Mouse (Mus musculus): ENCODE results near the gene Isoc2a. TPM values are rescaled to one million over a fixed set of nuclear protein-coding genes. Genes with fewer than 3 reads are reported as not detected.
"Not testable (repeated sequence)": the region's sequence is repeated elsewhere in the genome, so short reads cannot be mapped to it uniquely, and the experiment has no call there.

Gene Isoc2a
- polyA plus RNA-seq, 1 experiment from 2014 or later: 0.53 TPM

DNA sequence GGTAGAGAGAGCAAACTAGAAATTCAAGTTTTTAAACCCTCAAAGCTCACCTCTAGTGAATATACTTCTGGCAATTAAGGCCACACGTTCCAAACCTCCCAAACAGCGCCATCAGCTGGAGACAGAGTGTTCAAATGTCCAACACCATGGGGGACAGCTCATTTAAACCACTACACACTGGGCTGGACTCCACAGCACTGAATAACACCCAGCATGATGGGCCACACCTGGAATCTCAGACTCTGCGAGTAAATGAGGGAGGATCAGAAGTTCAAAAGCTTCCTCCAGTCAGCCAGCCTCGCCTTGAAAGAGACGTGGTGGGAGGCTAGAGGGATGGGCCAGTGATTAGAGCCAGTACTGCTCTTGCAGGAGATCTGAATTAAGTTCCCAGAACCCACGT lies 6.8 kb upstream of the Isoc2a start, which contains the start of gene Isoc2b:
TSS of gene Isoc2b (minus strand) at position 126 of the 400 bp plus-strand sequence.
- Histone ChIP-seq H3K4me1 (ENCODE audit: insufficient read depth, low read depth, low read length) (peaks cover 4% of the 10 kb centered on the region; the same call in 1 of the 2 replicates), H3K4me2 (replicated peaks; ENCODE audit: low read depth, low read length) (no peak within 1 kb of the TSS), H3K4me3 (ENCODE audit: low read depth, low read length) (no peak within 1 kb of the TSS), H3K27me3 (replicated peaks; ENCODE audit: insufficient read depth, low read length) (no peaks in the 10 kb centered on the region), H3K36me3 (ENCODE audit: insufficient read depth, low read length) (no peaks in the 10 kb centered on the region), H3K9me3 (ENCODE audit: low read length) (no peaks in the 10 kb centered on the region), H3K9ac (replicated peaks; ENCODE audit: low read depth) (no peak within 1 kb of the TSS), H3K27ac (ENCODE audit: low read length) (no peak within 1 kb of the TSS)
- ATAC-seq (no peak), DNase-seq (ENCODE audit: low spot score) (peak; percentile 35)
- 41% methylated on average over 6 of the region's 6 CpGs for WGBS
- TF ChIP-seq EP300 (IDR thresholded peaks at IDR 0.05) (no peak), CTCF (IDR thresholded peaks at IDR 0.05) (0 out of 2 replicates have a peak, but pooled peaks have one; percentile 10)

DNA sequence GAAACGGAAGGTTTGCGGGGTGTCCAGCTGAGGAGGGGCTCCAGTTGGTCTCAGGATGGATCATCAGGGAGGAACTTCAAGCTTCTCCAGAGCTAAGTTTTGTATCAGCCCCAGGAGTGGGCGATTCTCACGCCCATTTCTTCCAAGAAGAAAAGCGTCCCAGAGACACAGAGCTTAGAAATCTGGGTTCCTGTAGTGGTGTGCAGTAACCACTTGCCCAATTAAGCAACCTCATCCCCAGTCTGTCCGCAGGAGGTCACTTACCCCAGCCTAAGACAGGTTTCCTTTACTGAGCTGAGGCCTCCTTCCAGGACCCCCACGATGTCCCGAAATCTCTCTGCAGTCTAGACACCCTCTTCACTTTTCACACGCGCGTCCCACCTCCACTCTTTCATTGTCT lies 273 bp downstream of the Isoc2a start:
- WGBS: 4% methylated on average over 11 of the region's 11 CpGs
- H3K27me3 ChIP-seq (replicated peaks; ENCODE audit: insufficient read depth, low read length): no peaks in the 10 kb centered on the region
- H3K36me3 ChIP-seq (ENCODE audit: insufficient read depth, low read length): no peaks in the 10 kb centered on the region
- peaks cover 5% of the 10 kb centered on the region; the same call in 1 of the 2 replicates for H3K4me1 ChIP-seq (ENCODE audit: insufficient read depth, low read depth, low read length)
- peak overlapping the region; percentile 84 for H3K27ac ChIP-seq (ENCODE audit: low read length)
- no peak for TF ChIP-seq CTCF (IDR thresholded peaks at IDR 0.05)
- no peak for TF ChIP-seq EP300 (IDR thresholded peaks at IDR 0.05)
- peak; percentile 27 for ATAC-seq
- H3K4me2 ChIP-seq (replicated peaks; ENCODE audit: low read depth, low read length): peak overlapping the region; percentile 75
- H3K4me3 ChIP-seq (ENCODE audit: low read depth, low read length): peak overlapping the region; percentile 54
- H3K9me3 ChIP-seq (ENCODE audit: low read length): no peaks in the 10 kb centered on the region
- DNase-seq (ENCODE audit: low spot score): peak; percentile 27
- H3K9ac ChIP-seq (replicated peaks; ENCODE audit: low read depth): peak overlapping the region; percentile 64

DNA sequence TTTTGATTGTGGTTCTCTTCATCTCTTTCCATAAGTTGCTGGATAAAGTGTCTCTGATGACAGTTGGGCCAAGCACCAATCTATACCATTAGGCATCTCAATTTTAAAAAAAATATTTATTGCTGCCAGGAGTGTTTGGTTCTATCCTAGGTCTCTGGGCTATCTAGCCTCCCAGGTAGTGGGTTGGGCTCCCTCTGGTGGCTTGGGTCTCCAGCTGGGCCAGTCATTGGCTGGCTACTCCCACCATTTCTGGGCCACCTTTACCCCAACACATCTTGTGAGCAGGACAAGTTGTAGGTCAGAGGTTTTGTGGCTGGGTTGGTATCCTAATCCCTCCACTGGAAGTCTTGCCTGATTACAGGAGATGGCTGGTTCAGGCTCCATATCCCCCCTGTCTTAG lies 1.2 kb downstream of the Isoc2a start:
- TF ChIP-seq EP300 (IDR thresholded peaks at IDR 0.05) (no peak), CTCF (IDR thresholded peaks at IDR 0.05) (peak; percentile 49)
- Histone ChIP-seq H3K27me3 (replicated peaks; ENCODE audit: insufficient read depth, low read length) (no peaks in the 10 kb centered on the region), H3K36me3 (ENCODE audit: insufficient read depth, low read length) (no peaks in the 10 kb centered on the region), H3K9me3 (ENCODE audit: low read length) (no peaks in the 10 kb centered on the region), H3K4me2 (replicated peaks; ENCODE audit: low read depth, low read length) (peak overlapping the region; percentile 75; the same call in 1 of the 2 replicates), H3K27ac (ENCODE audit: low read length) (no peak overlapping the region), H3K4me3 (ENCODE audit: low read depth, low read length) (no peak overlapping the region), H3K4me1 (ENCODE audit: insufficient read depth, low read depth, low read length) (peaks cover 5% of the 10 kb centered on the region; the same call in 1 of the 2 replicates), H3K9ac (replicated peaks; ENCODE audit: low read depth) (no peak overlapping the region)
- DNase-seq (ENCODE audit: low spot score) (no peak), ATAC-seq (no peak)

DNA sequence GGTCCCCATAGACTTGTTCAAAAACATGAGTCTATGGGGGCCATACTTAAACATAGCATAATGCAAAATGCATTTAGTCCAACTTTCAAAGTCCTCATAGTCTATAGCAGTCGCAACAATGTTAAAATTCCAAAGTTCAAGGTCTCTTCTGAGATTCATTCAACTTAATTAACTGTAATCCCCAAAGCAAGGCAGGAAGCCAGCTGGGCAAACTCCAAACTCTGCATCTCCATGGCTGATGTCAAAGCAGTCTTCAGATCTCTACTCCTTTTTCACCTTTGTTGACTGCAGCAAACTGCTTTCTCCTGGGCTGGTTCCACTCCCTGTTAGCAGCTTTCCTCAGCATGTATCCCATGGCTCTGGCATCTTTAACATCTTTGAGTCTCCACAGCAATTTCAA lies 2.1 kb downstream of the Isoc2a start:
- not testable (repeated sequence) for H3K4me3 ChIP-seq (ENCODE audit: low read depth, low read length); H3K9ac ChIP-seq (replicated peaks; ENCODE audit: low read depth); H3K4me1 ChIP-seq (ENCODE audit: insufficient read depth, low read depth, low read length); H3K4me2 ChIP-seq (replicated peaks; ENCODE audit: low read depth, low read length); H3K9me3 ChIP-seq (ENCODE audit: low read length); H3K27ac ChIP-seq (ENCODE audit: low read length); H3K27me3 ChIP-seq (replicated peaks; ENCODE audit: insufficient read depth, low read length); ATAC-seq; DNase-seq (ENCODE audit: low spot score); H3K36me3 ChIP-seq (ENCODE audit: insufficient read depth, low read length)
- WGBS: 59% methylated on average over 1 of the region's 1 CpGs

DNA sequence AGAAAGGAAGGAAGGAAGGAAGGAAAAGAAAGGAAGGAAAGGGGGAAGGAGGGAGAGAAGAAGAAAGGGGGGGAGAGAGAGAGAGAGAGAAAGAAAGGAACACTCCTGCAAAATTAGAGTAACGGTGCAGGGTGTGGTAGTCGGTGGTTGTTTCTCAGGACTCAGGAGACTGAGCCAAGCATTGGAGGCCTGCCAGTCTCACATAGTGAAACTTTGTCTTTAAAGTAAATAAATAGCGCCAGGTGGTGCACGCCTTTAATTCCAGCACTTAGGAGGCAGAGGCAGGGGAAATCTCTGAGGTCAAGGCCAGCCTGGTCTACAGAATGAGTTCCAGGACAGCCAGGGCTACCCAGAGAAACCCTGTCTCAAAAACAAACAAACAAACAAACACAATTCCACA lies 9.7 kb downstream of the Isoc2a start:
- Histone ChIP-seq H3K4me2 (replicated peaks; ENCODE audit: low read depth, low read length) (no peak overlapping the region), H3K36me3 (ENCODE audit: insufficient read depth, low read length) (no peaks in the 10 kb centered on the region), H3K27ac (ENCODE audit: low read length) (no peak overlapping the region), H3K27me3 (replicated peaks; ENCODE audit: insufficient read depth, low read length) (no peaks in the 10 kb centered on the region), H3K4me3 (ENCODE audit: low read depth, low read length) (no peak overlapping the region), H3K9me3 (ENCODE audit: low read length) (no peaks in the 10 kb centered on the region), H3K9ac (replicated peaks; ENCODE audit: low read depth) (no peak overlapping the region), H3K4me1 (ENCODE audit: insufficient read depth, low read depth, low read length) (no peaks in the 10 kb centered on the region)
- no peak for TF ChIP-seq EP300 (IDR thresholded peaks at IDR 0.05)
- no peak for TF ChIP-seq CTCF (IDR thresholded peaks at IDR 0.05)
- DNase-seq (ENCODE audit: low spot score) (no peak), ATAC-seq (no peak)
- 22% methylated on average over 4 of the region's 4 CpGs for WGBS

DNA sequence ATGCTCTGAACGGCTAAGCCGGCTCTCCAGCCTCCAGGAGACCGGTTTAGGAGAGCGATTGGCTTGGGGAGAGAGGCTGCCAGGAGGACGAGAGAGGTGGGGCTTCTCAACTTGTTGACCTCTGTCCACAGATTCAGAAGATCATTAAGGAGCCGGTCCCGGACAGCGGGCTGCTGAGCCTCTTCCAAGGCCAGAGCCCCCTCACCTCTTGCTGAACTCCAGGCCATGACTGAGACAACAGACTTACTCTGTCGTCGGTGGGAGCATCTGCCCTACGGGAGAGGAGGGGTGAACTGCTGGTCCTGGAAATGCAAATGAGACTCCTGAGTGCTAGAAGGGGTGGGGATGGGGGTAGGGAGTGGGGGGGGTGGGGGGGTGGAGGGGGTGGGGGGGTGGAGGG lies 18.2 kb downstream of the Isoc2a start:
- H3K27ac ChIP-seq (ENCODE audit: low read length): no peak overlapping the region
- no peaks in the 10 kb centered on the region for H3K36me3 ChIP-seq (ENCODE audit: insufficient read depth, low read length)

More for the DNA sequence above, 18.2 kb downstream of the Isoc2a start:
- no peak for DNase-seq (ENCODE audit: low spot score)
- no peak for ATAC-seq
- H3K4me3 ChIP-seq (ENCODE audit: low read depth, low read length): no peak overlapping the region
- 45% methylated on average over 11 of the region's 11 CpGs for WGBS
- no peak overlapping the region for H3K4me2 ChIP-seq (replicated peaks; ENCODE audit: low read depth, low read length)
- TF ChIP-seq CTCF (IDR thresholded peaks at IDR 0.05): no peak
- no peaks in the 10 kb centered on the region for H3K4me1 ChIP-seq (ENCODE audit: insufficient read depth, low read depth, low read length)
- H3K9me3 ChIP-seq (ENCODE audit: low read length): no peaks in the 10 kb centered on the region
- no peaks in the 10 kb centered on the region for H3K27me3 ChIP-seq (replicated peaks; ENCODE audit: insufficient read depth, low read length)
- no peak overlapping the region for H3K9ac ChIP-seq (replicated peaks; ENCODE audit: low read depth)

All from lung, postnatal 0 days (tissue).